Mouse (Mus musculus) natural killer cell, adult 2 months (primary cell): ENCODE data around the gene Map2.

Source experiments
- DNase-seq, 2 experiments: peaks; one replicate each; pipeline ENCODE4 v3.0.0; 2022; ENCODE audit warnings: low spot score in 2 of 2

Map2 gene

GRCm38 (mm10) chr1:66388561-66388960, 213.5 kb downstream of the Map2 start:
- DNase-seq: no peak

- no peak for DNase-seq
Measured at GRCm38 (mm10) chr1:66394944-66395637, 220.0 kb downstream of the Map2 start.

GRCm38 (mm10) chr1:66395826-66396225, 220.8 kb downstream of the Map2 start:
- DNase-seq: no peak

- no peak for DNase-seq
Measured at GRCm38 (mm10) chr1:66401902-66402301, 226.8 kb downstream of the Map2 start.

- no peak for DNase-seq
Measured at GRCm38 (mm10) chr1:66407270-66407967, 232.3 kb downstream of the Map2 start.

- DNase-seq: no peak
Measured at GRCm38 (mm10) chr1:66418360-66418759, 243.3 kb downstream of the Map2 start.

- no peak for DNase-seq
Measured at GRCm38 (mm10) chr1:66426073-66426472, 251.0 kb downstream of the Map2 start.

GRCm38 (mm10) chr1:66430962-66431361, 255.9 kb downstream of the Map2 start:
- no peak for DNase-seq

GRCm38 (mm10) chr1:66431472-66431871, 256.4 kb downstream of the Map2 start:
- no peak for DNase-seq

- no peak for DNase-seq
Measured at GRCm38 (mm10) chr1:66438069-66438468, 263.0 kb downstream of the Map2 start.

- DNase-seq: no peak
Measured at GRCm38 (mm10) chr1:66442922-66443321, 267.8 kb downstream of the Map2 start.

GRCm38 (mm10) chr1:66449471-66449870, 274.4 kb downstream of the Map2 start:
- no peak for DNase-seq

GRCm38 (mm10) chr1:66456580-66456979, 281.5 kb downstream of the Map2 start:
- no peak for DNase-seq

GRCm38 (mm10) chr1:66457747-66458146, 282.7 kb downstream of the Map2 start:
- DNase-seq: no peak

GRCm38 (mm10) chr1:66459394-66459793, 284.3 kb downstream of the Map2 start:
- DNase-seq: no peak

GRCm38 (mm10) chr1:66460850-66461249, 285.8 kb downstream of the Map2 start:
- no peak for DNase-seq

- DNase-seq: no peak
Measured at GRCm38 (mm10) chr1:66467821-66468703, 293.0 kb downstream of the Map2 start, which contains the start of gene Unc80. Gene Unc80 (plus strand): TSS chr1:66468367.

GRCm38 (mm10) chr1:66468704-66469020, 293.6 kb downstream of the Map2 start:
- no peak for DNase-seq

GRCm38 (mm10) chr1:66482751-66483150, 307.7 kb downstream of the Map2 start:
- DNase-seq: no peak
